Mouse (Mus musculus): ENCODE data around the gene Grk5. TPM values are rescaled to one million over a fixed set of nuclear protein-coding genes. Genes with fewer than 3 reads are reported as not detected.

Grk5 gene
- polyA plus RNA-seq, 1 experiment from 2014 or later = 2.6 TPM

DNA sequence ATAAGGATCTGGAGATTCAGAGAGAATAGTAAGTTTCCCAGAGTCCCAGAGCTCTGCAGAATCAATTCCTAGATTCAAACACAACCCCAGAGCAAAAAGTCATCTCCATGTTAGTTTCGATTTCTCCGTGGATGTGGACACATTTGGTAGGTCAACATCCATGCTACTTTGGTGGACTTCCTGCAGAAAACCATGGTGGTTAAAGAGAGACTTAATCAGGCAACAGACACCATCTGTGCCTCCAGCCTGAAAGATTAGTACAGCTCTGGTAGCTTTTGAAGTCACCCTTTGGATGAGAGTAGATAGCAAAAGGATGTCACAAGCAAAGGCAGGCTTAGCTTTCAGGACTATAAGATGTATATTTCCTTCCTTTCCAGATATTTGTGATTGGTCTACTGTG is 111.4 kb downstream of the Grk5 start:
- Histone ChIP-seq H3K9ac (ENCODE audit: low read length) (no peak overlapping the region), H3K4me3 (ENCODE audit: low read depth, low read length) (no peak overlapping the region), H3K36me3 (ENCODE audit: control insufficient read depth, insufficient read depth, low read length) (no peaks in the 10 kb centered on the region), H3K4me1 (replicated peaks; ENCODE audit: control insufficient read depth, insufficient read depth, low read length) (no peaks in the 10 kb centered on the region), H3K27ac (ENCODE audit: low read depth, low read length) (no peak overlapping the region), H3K4me2 (ENCODE audit: low read depth, low read length, severe bottlenecking) (no peak overlapping the region), H3K9me3 (ENCODE audit: control insufficient read depth, low read length) (no peaks in the 10 kb centered on the region), H3K27me3 (ENCODE audit: control insufficient read depth, insufficient read depth, low read length) (no peaks in the 10 kb centered on the region)
- DNase-seq (ENCODE audit: low spot score) (no peak), ATAC-seq (replicated peaks; ENCODE audit: low FRiP score) (no peak)
- 94% methylated on average over 2 of the region's 2 CpGs for WGBS

DNA sequence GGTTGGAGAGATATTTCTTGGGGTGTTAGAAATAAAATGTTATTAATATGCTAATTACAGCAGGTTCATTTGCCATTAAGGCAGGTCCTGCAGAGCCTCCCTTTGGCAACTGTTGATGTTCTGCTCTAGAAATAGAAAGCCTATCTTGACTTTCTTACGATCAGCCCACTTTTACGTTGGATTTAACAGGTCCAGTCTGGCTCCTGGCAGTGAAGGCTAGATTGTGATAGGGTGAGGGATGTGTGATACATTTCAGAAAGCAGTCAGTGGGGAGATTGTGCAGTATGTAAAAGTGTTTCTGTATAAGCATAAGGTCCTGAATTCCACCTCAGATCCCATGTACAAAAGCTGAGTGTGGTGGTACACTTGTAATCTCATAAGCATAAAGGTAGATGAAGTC is 119.7 kb downstream of the Grk5 start:
- Histone ChIP-seq H3K27ac (ENCODE audit: low read depth, low read length) (no peak overlapping the region), H3K4me2 (ENCODE audit: low read depth, low read length, severe bottlenecking) (no peak overlapping the region), H3K27me3 (ENCODE audit: control insufficient read depth, insufficient read depth, low read length) (no peaks in the 10 kb centered on the region), H3K36me3 (ENCODE audit: control insufficient read depth, insufficient read depth, low read length) (no peaks in the 10 kb centered on the region), H3K9me3 (ENCODE audit: control insufficient read depth, low read length) (no peaks in the 10 kb centered on the region), H3K9ac (ENCODE audit: low read length) (no peak overlapping the region), H3K4me3 (ENCODE audit: low read depth, low read length) (no peak overlapping the region), H3K4me1 (replicated peaks; ENCODE audit: control insufficient read depth, insufficient read depth, low read length) (no peaks in the 10 kb centered on the region)
- DNase-seq (ENCODE audit: low spot score) (no peak), ATAC-seq (replicated peaks; ENCODE audit: low FRiP score) (no peak)
- WGBS = 92% methylated on average over 2 of the region's 2 CpGs

DNA sequence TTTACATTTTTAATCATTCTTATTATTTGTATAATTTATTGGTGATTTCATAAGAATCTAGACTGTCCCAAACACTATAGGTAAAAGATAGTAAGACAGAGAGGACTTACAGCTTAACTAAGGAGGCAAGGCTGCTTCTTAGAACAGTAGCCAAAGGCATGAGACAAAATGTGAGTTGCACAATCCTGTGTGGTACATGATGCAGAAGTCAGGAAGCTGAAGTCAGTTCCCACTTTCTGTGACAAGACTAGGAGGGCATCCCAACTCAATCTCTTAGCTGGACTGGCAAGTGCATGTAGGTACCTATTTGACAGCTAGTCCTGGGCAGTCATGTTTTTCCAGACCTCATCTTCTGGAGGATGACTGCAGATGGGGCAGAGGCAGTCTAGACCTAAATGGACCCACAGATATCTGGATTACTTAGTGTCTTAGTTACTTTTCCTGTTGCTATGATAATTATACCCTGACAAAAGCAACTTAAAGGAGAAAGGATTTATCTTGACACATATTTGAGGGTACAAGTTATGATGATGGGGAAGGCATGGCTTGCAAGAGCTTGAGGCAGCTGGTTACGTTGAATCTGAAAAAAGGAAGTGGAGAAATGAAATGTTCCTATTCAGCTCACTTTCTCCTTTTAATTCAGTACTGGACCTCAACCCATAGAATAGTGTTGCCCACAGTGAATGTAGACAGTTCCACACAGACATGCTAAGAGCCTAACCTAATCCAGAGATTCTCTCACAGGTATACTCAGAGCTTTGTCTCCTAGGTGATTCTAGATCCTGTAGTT is 128.1 kb downstream of the Grk5 start:
- H3K4me1 ChIP-seq (replicated peaks; ENCODE audit: control insufficient read depth, insufficient read depth, low read length) = no peaks in the 10 kb centered on the region
- no peak for DNase-seq (ENCODE audit: low spot score)
- WGBS = 100% methylated on average over 1 of the region's 1 CpGs
- no peaks in the 10 kb centered on the region for H3K9me3 ChIP-seq (ENCODE audit: control insufficient read depth, low read length)
- ATAC-seq (replicated peaks; ENCODE audit: low FRiP score) = no peak
- no peak overlapping the region for H3K9ac ChIP-seq (ENCODE audit: low read length)
- no peak overlapping the region for H3K27ac ChIP-seq (ENCODE audit: low read depth, low read length)
- H3K4me2 ChIP-seq (ENCODE audit: low read depth, low read length, severe bottlenecking) = no peak overlapping the region
- no peaks in the 10 kb centered on the region for H3K36me3 ChIP-seq (ENCODE audit: control insufficient read depth, insufficient read depth, low read length)
- no peak overlapping the region for H3K4me3 ChIP-seq (ENCODE audit: low read depth, low read length)
- no peaks in the 10 kb centered on the region for H3K27me3 ChIP-seq (ENCODE audit: control insufficient read depth, insufficient read depth, low read length)

DNA sequence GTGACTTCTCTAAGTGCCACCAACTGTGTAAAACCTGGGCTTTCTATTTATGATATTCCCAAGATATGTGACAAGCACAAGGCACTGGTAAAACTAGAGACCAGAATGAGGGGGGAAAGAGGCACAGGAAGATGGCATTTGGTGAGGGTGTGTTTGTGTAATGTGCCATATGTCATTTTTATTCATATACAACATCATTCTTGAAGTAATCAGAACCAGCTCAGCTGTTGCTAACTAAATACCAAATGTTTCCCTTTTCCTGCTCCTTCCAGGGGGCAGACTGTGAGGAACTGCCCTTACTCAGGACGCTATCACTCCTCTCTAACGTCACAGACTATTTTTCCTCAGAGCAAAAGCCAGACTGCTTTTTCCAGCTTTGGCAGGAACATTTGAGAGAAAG is 132.0 kb downstream of the Grk5 start:
- no peak overlapping the region for H3K27ac ChIP-seq (ENCODE audit: low read depth, low read length)
- no peaks in the 10 kb centered on the region for H3K36me3 ChIP-seq (ENCODE audit: control insufficient read depth, insufficient read depth, low read length)
- H3K4me1 ChIP-seq (replicated peaks; ENCODE audit: control insufficient read depth, insufficient read depth, low read length) = no peaks in the 10 kb centered on the region
- no peak for DNase-seq (ENCODE audit: low spot score)
- no peaks in the 10 kb centered on the region for H3K9me3 ChIP-seq (ENCODE audit: control insufficient read depth, low read length)
- H3K27me3 ChIP-seq (ENCODE audit: control insufficient read depth, insufficient read depth, low read length) = no peaks in the 10 kb centered on the region
- ATAC-seq (replicated peaks; ENCODE audit: low FRiP score) = no peak
- no peak overlapping the region for H3K4me2 ChIP-seq (ENCODE audit: low read depth, low read length, severe bottlenecking)
- no peak overlapping the region for H3K9ac ChIP-seq (ENCODE audit: low read length)
- WGBS = 78% methylated on average over 2 of the region's 2 CpGs
- H3K4me3 ChIP-seq (ENCODE audit: low read depth, low read length) = no peak overlapping the region

DNA sequence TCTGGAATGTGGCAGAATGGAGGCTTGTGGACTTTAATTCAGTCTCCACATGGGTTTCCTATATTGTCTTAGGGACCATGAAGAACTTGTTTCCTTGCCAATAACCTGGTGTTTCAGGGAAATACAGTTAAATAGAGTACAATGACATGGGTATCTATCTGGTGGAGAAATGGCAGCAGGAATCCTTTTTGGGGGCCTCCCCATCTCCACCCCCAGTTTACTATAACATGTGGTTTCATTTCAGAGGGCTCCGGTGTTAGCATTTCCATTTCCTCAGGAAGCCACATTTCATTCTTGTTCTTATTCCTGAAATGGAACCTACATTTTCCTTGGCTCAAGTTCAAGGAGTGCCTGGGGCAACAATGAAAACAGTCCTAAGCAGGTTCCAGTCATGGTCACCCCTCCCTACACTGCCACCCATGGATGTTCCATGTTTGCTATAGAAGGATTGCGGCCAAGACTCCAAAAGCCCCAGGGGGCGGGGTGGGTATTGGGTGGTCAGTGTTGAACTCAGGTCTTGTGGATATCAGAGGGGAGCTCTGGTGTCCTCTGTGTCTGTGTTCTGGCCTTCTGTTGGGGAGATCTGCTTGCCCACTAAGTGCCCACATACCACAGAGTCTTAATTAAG is 132.5 kb downstream of the Grk5 start:
- no peak for DNase-seq (ENCODE audit: low spot score)
- Histone ChIP-seq H3K4me2 (ENCODE audit: low read depth, low read length, severe bottlenecking) (no peak overlapping the region), H3K36me3 (ENCODE audit: control insufficient read depth, insufficient read depth, low read length) (no peaks in the 10 kb centered on the region), H3K27ac (ENCODE audit: low read depth, low read length) (no peak overlapping the region), H3K9me3 (ENCODE audit: control insufficient read depth, low read length) (no peaks in the 10 kb centered on the region), H3K4me3 (ENCODE audit: low read depth, low read length) (no peak overlapping the region), H3K27me3 (ENCODE audit: control insufficient read depth, insufficient read depth, low read length) (no peaks in the 10 kb centered on the region), H3K4me1 (replicated peaks; ENCODE audit: control insufficient read depth, insufficient read depth, low read length) (no peaks in the 10 kb centered on the region), H3K9ac (ENCODE audit: low read length) (no peak overlapping the region)
- WGBS = 81% methylated on average over 3 of the region's 3 CpGs
- no peak for ATAC-seq (replicated peaks; ENCODE audit: low FRiP score)

DNA sequence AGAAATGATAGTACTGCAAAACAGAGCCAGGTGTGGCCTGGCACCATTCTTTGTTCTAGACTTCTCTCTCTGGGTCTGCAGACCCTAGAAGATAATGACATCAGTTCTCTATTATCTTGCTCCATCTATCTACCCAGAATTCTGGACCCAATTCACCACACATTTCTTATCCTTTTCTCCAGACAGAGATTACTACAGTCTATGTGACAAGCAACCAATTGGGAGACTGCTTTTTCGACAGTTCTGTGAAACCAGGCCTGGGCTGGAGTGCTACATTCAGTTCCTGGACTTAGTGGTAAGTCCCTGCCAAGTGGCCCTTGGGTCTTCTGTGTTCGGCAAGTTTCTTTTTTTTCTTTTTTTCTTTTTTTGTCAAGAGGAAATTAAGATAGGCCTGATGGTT is 142.0 kb downstream of the Grk5 start:
- Histone ChIP-seq H3K4me1 (replicated peaks; ENCODE audit: control insufficient read depth, insufficient read depth, low read length) (no peaks in the 10 kb centered on the region), H3K4me3 (ENCODE audit: low read depth, low read length) (no peak overlapping the region), H3K36me3 (ENCODE audit: control insufficient read depth, insufficient read depth, low read length) (no peaks in the 10 kb centered on the region), H3K27ac (ENCODE audit: low read depth, low read length) (no peak overlapping the region), H3K4me2 (ENCODE audit: low read depth, low read length, severe bottlenecking) (no peak overlapping the region), H3K9me3 (ENCODE audit: control insufficient read depth, low read length) (no peaks in the 10 kb centered on the region), H3K9ac (ENCODE audit: low read length) (no peak overlapping the region), H3K27me3 (ENCODE audit: control insufficient read depth, insufficient read depth, low read length) (no peaks in the 10 kb centered on the region)
- 87% methylated on average over 2 of the region's 2 CpGs for WGBS
- no peak for ATAC-seq (replicated peaks; ENCODE audit: low FRiP score)
- DNase-seq (ENCODE audit: low spot score) = no peak

DNA sequence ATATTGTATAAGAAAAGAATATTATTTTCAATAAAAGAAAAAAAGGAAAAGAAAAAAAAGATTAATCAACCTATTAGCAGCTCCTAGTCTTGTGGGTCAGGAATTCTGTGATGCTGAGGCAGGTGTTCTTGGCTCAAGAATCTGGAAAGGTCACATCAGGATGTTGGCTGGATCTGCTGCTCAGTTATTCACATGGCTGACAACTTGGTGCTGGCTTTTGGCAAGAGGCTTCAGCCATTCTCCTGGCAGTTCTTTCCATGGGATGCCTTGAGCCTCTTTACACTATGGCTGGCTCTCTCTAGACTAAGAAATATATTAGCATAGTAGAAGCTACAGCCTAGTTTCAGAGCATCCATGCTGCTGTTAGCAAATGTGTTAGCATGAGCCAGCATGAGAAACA is 149.6 kb downstream of the Grk5 start:
- Histone ChIP-seq H3K4me1 (replicated peaks; ENCODE audit: control insufficient read depth, insufficient read depth, low read length) (no peaks in the 10 kb centered on the region), H3K27me3 (ENCODE audit: control insufficient read depth, insufficient read depth, low read length) (no peaks in the 10 kb centered on the region), H3K27ac (ENCODE audit: low read depth, low read length) (no peak overlapping the region), H3K4me3 (ENCODE audit: low read depth, low read length) (no peak overlapping the region), H3K4me2 (ENCODE audit: low read depth, low read length, severe bottlenecking) (no peak overlapping the region), H3K36me3 (ENCODE audit: control insufficient read depth, insufficient read depth, low read length) (no peaks in the 10 kb centered on the region), H3K9ac (ENCODE audit: low read length) (no peak overlapping the region), H3K9me3 (ENCODE audit: control insufficient read depth, low read length) (no peaks in the 10 kb centered on the region)
- no peak for DNase-seq (ENCODE audit: low spot score)
- no peak for ATAC-seq (replicated peaks; ENCODE audit: low FRiP score)

DNA sequence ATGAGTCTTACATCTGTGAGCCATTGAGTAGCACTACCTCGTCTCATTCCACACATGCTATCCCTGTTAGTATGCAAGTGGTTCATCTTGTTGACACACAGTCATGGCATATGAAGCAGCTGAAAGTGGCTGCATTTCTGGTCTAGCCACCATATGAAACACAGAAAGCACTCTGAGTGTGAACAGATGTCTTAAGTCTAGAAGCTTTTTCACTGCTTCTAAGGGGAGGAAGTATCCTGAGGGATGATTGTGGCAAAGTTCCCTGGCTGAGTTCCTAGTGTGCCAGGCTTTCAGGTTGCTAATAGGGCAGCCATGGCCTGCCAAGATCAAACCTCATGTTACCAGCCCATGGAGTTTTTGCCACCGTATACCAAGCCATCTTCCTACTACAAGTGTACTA is 159.1 kb downstream of the Grk5 start:
- ATAC-seq (replicated peaks; ENCODE audit: low FRiP score) (no peak), DNase-seq (ENCODE audit: low spot score) (no peak)
- no peaks in the 10 kb centered on the region for H3K4me1 ChIP-seq (replicated peaks; ENCODE audit: control insufficient read depth, insufficient read depth, low read length)
- no peak overlapping the region for H3K9ac ChIP-seq (ENCODE audit: low read length)
- WGBS = 91% methylated on average over 2 of the region's 2 CpGs
- no peak overlapping the region for H3K4me3 ChIP-seq (ENCODE audit: low read depth, low read length)
- H3K27ac ChIP-seq (ENCODE audit: low read depth, low read length) = no peak overlapping the region
- H3K9me3 ChIP-seq (ENCODE audit: control insufficient read depth, low read length) = no peaks in the 10 kb centered on the region
- H3K36me3 ChIP-seq (ENCODE audit: control insufficient read depth, insufficient read depth, low read length) = no peaks in the 10 kb centered on the region
- no peak overlapping the region for H3K4me2 ChIP-seq (ENCODE audit: low read depth, low read length, severe bottlenecking)
- no peaks in the 10 kb centered on the region for H3K27me3 ChIP-seq (ENCODE audit: control insufficient read depth, insufficient read depth, low read length)

DNA sequence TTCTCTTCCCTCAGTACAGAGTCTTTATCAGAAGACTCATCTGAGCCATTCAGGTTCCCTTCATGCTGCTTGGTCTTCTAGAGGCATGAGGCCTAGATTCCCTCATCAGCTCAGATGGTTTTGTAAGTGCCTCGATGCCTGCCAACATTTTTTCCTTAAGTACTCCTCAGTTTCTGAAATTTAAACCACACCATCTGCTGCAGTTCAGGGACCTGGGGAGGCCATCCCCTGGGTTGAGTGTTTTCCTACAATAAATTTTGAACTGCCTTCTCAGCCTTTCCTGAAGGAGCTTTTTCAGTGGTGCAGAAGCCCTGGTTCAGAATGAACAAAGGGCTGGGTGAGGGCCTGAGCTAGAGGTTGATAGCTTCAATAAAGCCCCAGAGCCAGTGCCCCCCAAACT is 159.9 kb downstream of the Grk5 start:
- Histone ChIP-seq H3K27ac (ENCODE audit: low read depth, low read length) (no peak overlapping the region), H3K4me2 (ENCODE audit: low read depth, low read length, severe bottlenecking) (no peak overlapping the region), H3K4me1 (replicated peaks; ENCODE audit: control insufficient read depth, insufficient read depth, low read length) (no peaks in the 10 kb centered on the region), H3K4me3 (ENCODE audit: low read depth, low read length) (no peak overlapping the region), H3K9me3 (ENCODE audit: control insufficient read depth, low read length) (no peaks in the 10 kb centered on the region), H3K9ac (ENCODE audit: low read length) (no peak overlapping the region), H3K36me3 (ENCODE audit: control insufficient read depth, insufficient read depth, low read length) (no peaks in the 10 kb centered on the region), H3K27me3 (ENCODE audit: control insufficient read depth, insufficient read depth, low read length) (no peaks in the 10 kb centered on the region)
- 83% methylated on average over 1 of the region's 1 CpGs for WGBS
- ATAC-seq (replicated peaks; ENCODE audit: low FRiP score) (no peak), DNase-seq (ENCODE audit: low spot score) (no peak)
